Mouse (Mus musculus): ENCODE measurements around the gene Khnyn. TPM values are rescaled to one million over a fixed set of nuclear protein-coding genes. Genes with fewer than 3 reads are reported as not detected.

Gene Khnyn
- polyA plus RNA-seq, 1 experiment from 2014 or later: 10.1 TPM

- H3K9ac ChIP-seq (replicated peaks; ENCODE audit: low read depth): no peak overlapping the region
- ATAC-seq (peak; percentile 15; the same call in 1 of the 2 replicates), DNase-seq (ENCODE audit: low spot score) (peak; percentile 33)
- no peak overlapping the region for H3K4me3 ChIP-seq (ENCODE audit: low read depth, low read length)
- no peak overlapping the region for H3K27ac ChIP-seq (ENCODE audit: low read length)
- TF ChIP-seq CTCF (IDR thresholded peaks at IDR 0.05): peak; percentile 54
- TF ChIP-seq EP300 (IDR thresholded peaks at IDR 0.05): no peak
- peaks cover 5% of the 10 kb centered on the region; the same call in 1 of the 2 replicates for H3K4me1 ChIP-seq (ENCODE audit: insufficient read depth, low read depth, low read length)
- H3K36me3 ChIP-seq (ENCODE audit: insufficient read depth, low read length): no peaks in the 10 kb centered on the region
- 8% methylated on average over 7 of the region's 7 CpGs for WGBS
- no peaks in the 10 kb centered on the region for H3K9me3 ChIP-seq (ENCODE audit: low read length)
- no peak overlapping the region for H3K4me2 ChIP-seq (replicated peaks; ENCODE audit: low read depth, low read length)
- no peaks in the 10 kb centered on the region for H3K27me3 ChIP-seq (replicated peaks; ENCODE audit: insufficient read depth, low read length)
These were observed 6.3 kb upstream of the Khnyn start for GRCm38 (mm10) chr14:55878316-55878940.

- H3K9me3 ChIP-seq (ENCODE audit: low read length): no peaks in the 10 kb centered on the region
These were observed 5.1 kb upstream of the Khnyn start for GRCm38 (mm10) chr14:55879623-55880022.

GRCm38 (mm10) chr14:55880982-55881381 is 3.8 kb upstream of the Khnyn start:
- Histone ChIP-seq H3K9me3 (ENCODE audit: low read length) (no peaks in the 10 kb centered on the region), H3K27me3 (replicated peaks; ENCODE audit: insufficient read depth, low read length) (no peaks in the 10 kb centered on the region), H3K27ac (ENCODE audit: low read length) (no peak overlapping the region), H3K36me3 (ENCODE audit: insufficient read depth, low read length) (no peaks in the 10 kb centered on the region), H3K9ac (replicated peaks; ENCODE audit: low read depth) (no peak overlapping the region), H3K4me2 (replicated peaks; ENCODE audit: low read depth, low read length) (no peak overlapping the region), H3K4me3 (ENCODE audit: low read depth, low read length) (no peak overlapping the region), H3K4me1 (ENCODE audit: insufficient read depth, low read depth, low read length) (peaks cover 12% of the 10 kb centered on the region; the same call in 1 of the 2 replicates)
- DNase-seq (ENCODE audit: low spot score) (no peak), ATAC-seq (no peak)
- TF ChIP-seq CTCF (IDR thresholded peaks at IDR 0.05): no peak
- no peak for TF ChIP-seq EP300 (IDR thresholded peaks at IDR 0.05)
- 65% methylated on average over 8 of the region's 8 CpGs for WGBS

More at GRCm38 (mm10) chr14:55879623-55880022, 5.1 kb upstream of the Khnyn start:
- TF ChIP-seq CTCF (IDR thresholded peaks at IDR 0.05): peak; percentile 94
- TF ChIP-seq EP300 (IDR thresholded peaks at IDR 0.05): no peak
- Histone ChIP-seq H3K4me2 (replicated peaks; ENCODE audit: low read depth, low read length) (no peak overlapping the region), H3K4me1 (ENCODE audit: insufficient read depth, low read depth, low read length) (peaks cover 12% of the 10 kb centered on the region; the same call in 1 of the 2 replicates), H3K9ac (replicated peaks; ENCODE audit: low read depth) (no peak overlapping the region), H3K27me3 (replicated peaks; ENCODE audit: insufficient read depth, low read length) (no peaks in the 10 kb centered on the region), H3K36me3 (ENCODE audit: insufficient read depth, low read length) (no peaks in the 10 kb centered on the region), H3K4me3 (ENCODE audit: low read depth, low read length) (no peak overlapping the region), H3K27ac (ENCODE audit: low read length) (no peak overlapping the region)
- DNase-seq (ENCODE audit: low spot score): peak; percentile 92
- 32% methylated on average over 1 of the region's 1 CpGs for WGBS
- ATAC-seq: peak; percentile 44

GRCm38 (mm10) chr14:55882171-55882641 is 2.5 kb upstream of the Khnyn start:
- 50% methylated on average over 6 of the region's 6 CpGs for WGBS
- Histone ChIP-seq H3K4me3 (ENCODE audit: low read depth, low read length) (no peak overlapping the region), H3K4me1 (ENCODE audit: insufficient read depth, low read depth, low read length) (peaks cover 21% of the 10 kb centered on the region; the same call in 1 of the 2 replicates), H3K4me2 (replicated peaks; ENCODE audit: low read depth, low read length) (no peak overlapping the region), H3K27ac (ENCODE audit: low read length) (no peak overlapping the region), H3K9me3 (ENCODE audit: low read length) (no peaks in the 10 kb centered on the region), H3K27me3 (replicated peaks; ENCODE audit: insufficient read depth, low read length) (no peaks in the 10 kb centered on the region), H3K36me3 (ENCODE audit: insufficient read depth, low read length) (no peaks in the 10 kb centered on the region; the same call in 1 of the 2 replicates), H3K9ac (replicated peaks; ENCODE audit: low read depth) (no peak overlapping the region)
- DNase-seq (ENCODE audit: low spot score) (no peak), ATAC-seq (no peak)
- TF ChIP-seq EP300 (IDR thresholded peaks at IDR 0.05) (no peak), CTCF (IDR thresholded peaks at IDR 0.05) (no peak)

- Histone ChIP-seq H3K4me3 (ENCODE audit: low read depth, low read length) (no peak overlapping the region), H3K27ac (ENCODE audit: low read length) (no peak overlapping the region), H3K9me3 (ENCODE audit: low read length) (no peaks in the 10 kb centered on the region), H3K9ac (replicated peaks; ENCODE audit: low read depth) (no peak overlapping the region), H3K4me2 (replicated peaks; ENCODE audit: low read depth, low read length) (no peak overlapping the region), H3K4me1 (ENCODE audit: insufficient read depth, low read depth, low read length) (peaks cover 16% of the 10 kb centered on the region; the same call in 1 of the 2 replicates), H3K36me3 (ENCODE audit: insufficient read depth, low read length) (peaks cover 7% of the 10 kb centered on the region; the same call in 1 of the 2 replicates), H3K27me3 (replicated peaks; ENCODE audit: insufficient read depth, low read length) (no peaks in the 10 kb centered on the region)
- WGBS: 93% methylated on average over 13 of the region's 13 CpGs
- no peak for DNase-seq (ENCODE audit: low spot score)
- no peak for ATAC-seq
- no peak for TF ChIP-seq CTCF (IDR thresholded peaks at IDR 0.05)
- no peak for TF ChIP-seq EP300 (IDR thresholded peaks at IDR 0.05)
These were observed 1.5 kb upstream of the Khnyn start for GRCm38 (mm10) chr14:55883149-55883661.

GRCm38 (mm10) chr14:55883663-55884062 is 1.1 kb upstream of the Khnyn start:
- DNase-seq (ENCODE audit: low spot score): no peak
- peaks cover 16% of the 10 kb centered on the region; the same call in 1 of the 2 replicates for H3K4me1 ChIP-seq (ENCODE audit: insufficient read depth, low read depth, low read length)
- WGBS: 85% methylated on average over 12 of the region's 12 CpGs
- H3K4me2 ChIP-seq (replicated peaks; ENCODE audit: low read depth, low read length): no peak overlapping the region
- no peak overlapping the region for H3K27ac ChIP-seq (ENCODE audit: low read length)
- no peaks in the 10 kb centered on the region for H3K9me3 ChIP-seq (ENCODE audit: low read length)
- no peak for ATAC-seq
- H3K36me3 ChIP-seq (ENCODE audit: insufficient read depth, low read length): peaks cover 11% of the 10 kb centered on the region; the same call in 1 of the 2 replicates
- H3K4me3 ChIP-seq (ENCODE audit: low read depth, low read length): no peak overlapping the region
- no peak overlapping the region for H3K9ac ChIP-seq (replicated peaks; ENCODE audit: low read depth)
- TF ChIP-seq EP300 (IDR thresholded peaks at IDR 0.05): no peak
- no peak for TF ChIP-seq CTCF (IDR thresholded peaks at IDR 0.05)
- H3K27me3 ChIP-seq (replicated peaks; ENCODE audit: insufficient read depth, low read length): no peaks in the 10 kb centered on the region

Data from lung, postnatal 0 days (tissue).